Mouse (Mus musculus): Measurements from ENCODE around the gene Cfap46. TPM values are rescaled to one million over a fixed set of nuclear protein-coding genes. Genes with fewer than 3 reads are reported as not detected.

Gene Cfap46
- polyA plus RNA-seq, 1 experiment from 2014 or later: 1.0 TPM

DNA sequence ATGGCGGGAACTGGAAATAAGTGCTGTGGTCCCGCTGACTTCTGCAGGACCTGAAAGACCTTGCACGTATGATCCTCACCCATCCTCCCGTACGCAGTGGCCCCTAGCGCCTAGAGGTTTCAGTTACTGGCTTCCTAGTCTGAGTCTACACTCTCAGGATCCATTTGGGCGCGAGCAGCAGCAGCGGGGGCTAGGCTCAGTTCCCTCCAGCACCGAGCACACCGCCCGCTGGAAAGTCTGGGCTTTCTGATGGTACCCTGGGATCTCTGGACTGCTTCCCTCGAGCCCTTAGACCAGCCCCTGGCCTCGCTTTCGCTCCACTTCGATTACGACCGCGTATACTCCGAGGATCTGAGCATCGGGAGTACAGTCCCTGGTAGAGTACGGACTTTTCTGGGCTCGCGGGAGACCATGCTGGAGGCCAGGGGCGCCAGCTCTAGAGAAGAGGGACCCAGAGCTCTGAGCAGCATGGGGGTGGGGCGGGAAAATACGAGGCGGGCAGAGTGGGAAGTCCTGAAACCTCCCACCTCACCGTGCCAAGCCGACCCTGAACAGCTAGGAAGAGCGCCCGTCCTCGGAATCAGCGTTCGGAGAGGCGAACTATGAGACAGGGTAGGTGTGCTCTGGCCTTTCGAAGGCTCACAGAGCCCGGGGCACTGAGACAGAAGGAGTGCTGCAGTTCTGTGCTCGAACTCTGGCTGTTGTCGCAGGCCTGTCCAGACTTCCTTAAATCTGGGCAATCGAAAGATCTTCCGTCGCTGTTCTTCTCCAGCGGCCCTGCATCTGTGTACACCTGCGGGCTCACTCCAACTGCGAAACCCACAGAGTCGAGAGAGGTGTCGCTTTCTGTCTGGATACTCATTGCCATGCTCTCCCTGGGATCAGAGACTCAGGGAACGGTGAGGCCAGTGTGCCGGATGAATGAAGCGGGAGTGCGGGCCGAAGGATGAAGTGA lies 99.1 kb downstream of the Cfap46 start:
- H3K4me2 ChIP-seq (replicated peaks): peak overlapping the region; percentile 33
- H3K36me3 ChIP-seq: no peaks in the 10 kb centered on the region
- peaks cover 100% of the 10 kb centered on the region for H3K27me3 ChIP-seq
- no peak overlapping the region for H3K27ac ChIP-seq
- 2% methylated on average over 53 of the region's 53 CpGs for WGBS
- no peaks in the 10 kb centered on the region for H3K9me3 ChIP-seq (replicated peaks)
- ATAC-seq (ENCODE audit: low FRiP score): no peak
- H3K4me1 ChIP-seq: peaks cover 47% of the 10 kb centered on the region
- H3K9ac ChIP-seq: no peak overlapping the region
- peak overlapping the region; percentile 11 for H3K4me3 ChIP-seq

DNA sequence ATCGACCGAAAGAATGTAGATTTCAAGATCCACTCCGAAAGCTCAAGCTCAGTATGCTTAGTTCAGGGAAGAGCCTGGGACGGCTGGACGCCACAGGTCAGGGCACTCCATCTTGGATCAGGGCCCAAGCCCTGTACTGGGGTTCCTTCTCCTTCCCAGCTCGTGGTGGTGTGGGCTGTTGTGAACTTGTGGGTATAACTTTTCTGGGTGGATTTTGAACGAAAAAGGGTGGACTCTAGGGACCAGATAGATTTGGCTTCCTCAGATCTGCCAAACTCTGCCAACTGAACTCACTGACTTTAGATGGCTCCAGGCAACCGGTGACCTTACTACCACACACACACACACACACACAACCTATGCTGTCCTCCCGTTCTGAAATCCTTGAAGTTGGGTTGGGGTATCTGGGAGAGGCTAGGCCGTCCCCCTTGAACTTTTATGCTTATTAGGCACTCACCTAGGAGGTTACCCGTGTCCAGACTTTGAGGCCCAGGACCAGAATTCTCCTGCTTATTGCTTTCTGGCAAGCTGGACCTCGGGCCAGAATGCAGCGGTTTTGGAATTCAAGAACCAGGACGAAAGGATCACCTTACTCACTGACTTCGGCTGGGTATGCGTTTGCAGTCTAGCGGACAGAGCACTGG lies 100.4 kb downstream of the Cfap46 start:
- Histone ChIP-seq H3K27ac (no peak overlapping the region), H3K4me3 (no peak overlapping the region), H3K36me3 (no peaks in the 10 kb centered on the region), H3K4me1 (peaks cover 41% of the 10 kb centered on the region), H3K9me3 (replicated peaks) (no peaks in the 10 kb centered on the region), H3K27me3 (peaks cover 100% of the 10 kb centered on the region), H3K4me2 (replicated peaks) (peak overlapping the region; percentile 65), H3K9ac (no peak overlapping the region)
- ATAC-seq (ENCODE audit: low FRiP score): no peak
- 10% methylated on average over 17 of the region's 17 CpGs for WGBS

DNA sequence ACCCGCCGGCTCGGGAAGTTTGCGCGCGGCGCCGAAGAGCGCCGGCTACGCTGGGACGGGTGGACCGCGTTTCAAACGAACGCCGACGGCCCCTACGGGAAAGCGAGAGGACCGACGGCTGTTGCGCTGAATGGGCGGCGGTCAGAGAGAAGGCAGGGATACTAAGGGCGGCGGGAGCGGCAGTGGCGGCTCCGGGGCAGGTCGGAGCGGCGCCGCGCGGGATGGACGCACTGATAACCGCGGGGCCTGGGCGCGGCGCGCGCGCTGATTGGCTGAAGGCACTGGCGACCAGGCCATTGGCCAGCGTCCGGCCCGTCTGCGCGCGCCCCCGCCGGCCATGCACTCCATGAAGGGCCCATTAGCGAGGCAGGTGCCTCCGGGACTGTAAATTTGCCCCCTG lies 101.0 kb downstream of the Cfap46 start, which contains the start of gene Nkx6-2:
Gene Nkx6-2, minus strand, starts transcription at position 203 of the 400 bp plus-strand sequence.
- peak within 1 kb of the TSS; percentile 65 for H3K4me2 ChIP-seq (replicated peaks)
- 0% methylated on average over 51 of the region's 56 CpGs for WGBS
- H3K4me1 ChIP-seq: peaks cover 37% of the 10 kb centered on the region
- H3K27ac ChIP-seq: peak within 1 kb of the TSS; percentile 30
- peaks cover 100% of the 10 kb centered on the region for H3K27me3 ChIP-seq
- no peaks in the 10 kb centered on the region for H3K9me3 ChIP-seq (replicated peaks)
- peak within 1 kb of the TSS; percentile 54 for H3K9ac ChIP-seq
- H3K36me3 ChIP-seq: no peaks in the 10 kb centered on the region
- peak; percentile 71 for ATAC-seq (ENCODE audit: low FRiP score)
- H3K4me3 ChIP-seq: peak within 1 kb of the TSS; percentile 44

DNA sequence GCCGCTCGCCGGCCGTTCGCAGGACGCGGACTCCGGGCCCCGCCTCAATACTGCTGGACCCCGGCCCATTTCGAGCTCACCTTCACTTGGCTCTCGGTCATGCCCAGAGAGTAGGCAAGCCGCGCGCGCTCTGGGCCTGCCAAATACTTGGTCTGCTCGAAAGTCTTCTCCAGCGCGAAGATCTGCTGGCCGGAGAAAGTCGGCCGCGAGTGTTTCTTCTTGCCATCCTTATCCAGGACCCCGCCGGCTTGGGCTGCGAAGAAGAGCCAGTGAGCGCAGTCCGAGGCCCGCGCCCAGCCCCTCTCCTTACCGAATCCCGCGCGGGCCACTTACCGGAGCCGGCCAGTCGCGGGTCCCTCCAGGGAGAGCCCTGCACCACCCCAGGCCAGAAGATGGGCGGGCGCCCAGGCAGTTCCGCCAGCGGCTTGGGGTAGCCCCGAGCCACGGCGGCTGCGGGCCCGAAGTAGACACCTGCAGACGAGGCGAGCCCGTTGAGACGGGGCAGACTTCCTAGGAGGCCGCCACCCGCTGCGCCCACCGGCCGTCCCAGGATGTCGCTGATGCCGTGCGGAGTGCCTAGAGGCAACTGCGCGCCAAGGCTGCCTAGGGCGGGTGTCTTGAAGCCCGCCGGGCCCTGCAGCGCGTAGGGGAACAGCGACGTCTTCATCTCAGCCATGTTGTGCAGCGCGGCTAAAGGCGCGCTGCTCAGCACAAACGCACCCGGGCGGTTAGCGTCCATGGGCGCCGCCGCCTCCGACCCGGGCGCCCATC lies 101.6 kb downstream of the Cfap46 start:
- peak overlapping the region; percentile 30 for H3K27ac ChIP-seq
- peak overlapping the region; percentile 44 for H3K4me3 ChIP-seq
- WGBS: 1% methylated on average over 82 of the region's 82 CpGs
- peak; percentile 42 for ATAC-seq (ENCODE audit: low FRiP score)
- H3K4me2 ChIP-seq (replicated peaks): peak overlapping the region; percentile 65
- H3K9me3 ChIP-seq (replicated peaks): no peaks in the 10 kb centered on the region
- H3K27me3 ChIP-seq: peaks cover 100% of the 10 kb centered on the region
- H3K36me3 ChIP-seq: no peaks in the 10 kb centered on the region
- H3K4me1 ChIP-seq: peaks cover 39% of the 10 kb centered on the region
- peak overlapping the region; percentile 54 for H3K9ac ChIP-seq

DNA sequence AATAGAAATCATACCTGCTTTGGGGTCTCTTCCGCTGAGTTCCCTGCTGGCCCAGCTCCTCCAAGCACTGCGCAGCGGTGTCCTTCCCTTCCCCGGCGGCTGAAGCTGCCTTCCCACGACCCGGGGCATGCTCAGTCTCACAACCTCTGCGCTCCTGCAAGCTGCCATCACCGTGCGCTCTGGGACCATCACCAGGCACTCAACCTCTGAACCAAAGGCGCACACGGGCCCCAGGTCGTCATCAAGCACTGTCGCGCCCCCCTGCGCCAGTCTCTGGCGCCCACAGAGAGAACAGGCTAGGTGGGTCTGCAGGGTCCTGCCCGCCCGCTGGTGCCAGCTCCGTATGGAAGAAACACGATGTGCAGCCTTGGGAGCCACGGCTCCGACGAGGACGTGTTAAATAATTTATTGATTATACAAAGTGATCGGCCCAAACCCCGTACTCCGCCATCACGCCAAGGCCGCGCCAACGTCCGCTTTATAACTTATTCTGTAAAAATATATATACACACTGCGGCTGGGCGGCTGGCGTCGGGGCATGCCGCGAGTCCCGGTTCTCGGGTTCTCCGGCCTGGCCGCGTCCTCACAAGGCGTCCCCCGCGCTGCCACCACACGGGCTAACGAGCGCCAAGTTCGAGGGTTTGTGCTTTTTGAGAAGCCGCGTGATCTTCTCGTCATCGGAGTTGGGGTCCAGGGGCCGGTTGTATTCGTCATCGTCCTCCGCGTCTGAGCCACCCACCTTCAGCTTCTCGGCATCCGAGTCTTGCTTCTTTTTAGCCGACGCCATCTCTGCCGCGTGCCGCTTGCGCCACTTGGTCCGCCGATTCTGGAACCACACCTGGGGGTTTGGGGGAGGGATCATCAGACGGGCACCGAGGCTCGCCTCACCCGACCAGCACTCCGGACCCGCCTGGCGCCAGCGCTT lies 102.5 kb downstream of the Cfap46 start:
- Histone ChIP-seq H3K4me3 (peak overlapping the region; percentile 44), H3K4me1 (peaks cover 43% of the 10 kb centered on the region), H3K9ac (peak overlapping the region; percentile 54), H3K36me3 (no peaks in the 10 kb centered on the region; the same call in 1 of the 2 replicates), H3K9me3 (replicated peaks) (no peaks in the 10 kb centered on the region), H3K27me3 (peaks cover 100% of the 10 kb centered on the region), H3K27ac (no peak overlapping the region), H3K4me2 (replicated peaks) (peak overlapping the region; percentile 65)
- 2% methylated on average over 78 of the region's 78 CpGs for WGBS
- ATAC-seq (ENCODE audit: low FRiP score): no peak

DNA sequence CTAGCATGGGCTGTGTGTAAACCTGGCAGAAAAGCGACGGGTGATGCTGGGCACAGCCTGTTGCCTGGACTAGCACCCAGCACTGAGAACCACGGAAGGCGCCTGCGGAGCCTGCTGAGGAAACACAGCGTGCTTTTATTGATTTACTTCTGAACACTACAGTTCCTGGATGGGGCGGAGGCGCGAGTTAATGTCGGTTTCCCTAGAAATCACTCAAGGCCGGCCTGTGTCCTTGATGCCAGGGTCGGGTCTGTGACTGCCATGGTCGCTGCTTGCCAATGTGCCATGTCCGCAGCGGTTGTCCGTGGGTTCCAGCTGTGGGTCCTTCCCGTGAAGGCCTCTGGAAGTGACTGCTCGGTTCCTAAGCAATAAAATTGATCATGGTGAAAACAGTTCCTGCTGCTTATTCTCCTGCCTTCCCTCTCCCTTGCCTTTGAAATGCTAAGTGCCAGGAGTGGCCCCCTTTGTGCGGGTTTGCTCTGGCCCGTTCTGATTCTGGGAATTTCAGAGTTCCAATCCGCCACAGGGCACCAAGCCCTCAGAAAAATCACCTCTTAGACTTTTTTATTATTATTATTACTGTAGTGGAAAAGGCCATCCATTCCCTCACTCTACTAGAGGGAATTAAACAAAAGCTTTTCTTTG lies 104.2 kb downstream of the Cfap46 start:
- no peak overlapping the region; the same call in 1 of the 2 replicates for H3K4me2 ChIP-seq (replicated peaks)

DNA sequence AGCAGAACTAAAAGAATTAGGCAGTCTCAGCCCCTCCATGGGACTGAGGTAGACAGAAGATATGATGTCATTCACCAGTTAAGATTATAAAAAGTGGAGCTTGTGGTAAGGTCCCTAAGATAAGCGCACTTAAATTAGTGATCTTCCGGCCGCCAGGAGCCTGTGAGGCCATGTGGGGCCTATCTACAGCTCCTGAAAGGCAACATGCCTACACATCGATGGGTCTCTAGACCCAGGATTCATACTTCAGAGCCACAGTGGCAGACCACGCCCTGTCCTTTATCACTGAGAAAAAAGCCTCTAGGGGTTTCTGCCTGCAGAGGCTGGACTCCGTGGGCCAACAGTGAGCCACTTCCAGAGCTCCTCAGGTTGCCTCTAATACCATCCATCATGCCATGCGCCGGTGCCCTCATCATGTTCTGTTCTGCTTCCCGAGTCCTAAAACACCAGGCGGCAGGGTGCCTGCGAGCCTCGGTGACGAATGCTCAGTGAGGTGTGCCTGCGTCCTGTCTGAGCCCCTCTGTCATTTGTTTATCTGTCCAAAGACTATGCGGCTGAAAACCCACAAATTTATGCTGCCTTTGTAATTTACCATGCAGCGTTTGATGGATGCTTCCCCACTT lies 107.4 kb downstream of the Cfap46 start:
- H3K4me1 ChIP-seq: peaks cover 17% of the 10 kb centered on the region
- 57% methylated on average over 16 of the region's 16 CpGs for WGBS
- H3K9me3 ChIP-seq (replicated peaks): no peaks in the 10 kb centered on the region
- H3K36me3 ChIP-seq: peaks cover 7% of the 10 kb centered on the region
- 0 out of 2 replicates have a peak, but pooled peaks have one; percentile 55 for ATAC-seq (ENCODE audit: low FRiP score)
- H3K27ac ChIP-seq: no peak overlapping the region
- no peak overlapping the region for H3K9ac ChIP-seq
- H3K27me3 ChIP-seq: peaks cover 80% of the 10 kb centered on the region
- no peak overlapping the region for H3K4me3 ChIP-seq
- no peak overlapping the region for H3K4me2 ChIP-seq (replicated peaks)

More for the DNA sequence above, 104.2 kb downstream of the Cfap46 start:
- Histone ChIP-seq H3K27ac (no peak overlapping the region), H3K9ac (no peak overlapping the region), H3K27me3 (peaks cover 100% of the 10 kb centered on the region), H3K36me3 (peaks cover 7% of the 10 kb centered on the region), H3K9me3 (replicated peaks) (no peaks in the 10 kb centered on the region), H3K4me3 (peak overlapping the region; percentile 44), H3K4me1 (peaks cover 36% of the 10 kb centered on the region)
- 46% methylated on average over 21 of the region's 21 CpGs for WGBS
- no peak for ATAC-seq (ENCODE audit: low FRiP score)

DNA sequence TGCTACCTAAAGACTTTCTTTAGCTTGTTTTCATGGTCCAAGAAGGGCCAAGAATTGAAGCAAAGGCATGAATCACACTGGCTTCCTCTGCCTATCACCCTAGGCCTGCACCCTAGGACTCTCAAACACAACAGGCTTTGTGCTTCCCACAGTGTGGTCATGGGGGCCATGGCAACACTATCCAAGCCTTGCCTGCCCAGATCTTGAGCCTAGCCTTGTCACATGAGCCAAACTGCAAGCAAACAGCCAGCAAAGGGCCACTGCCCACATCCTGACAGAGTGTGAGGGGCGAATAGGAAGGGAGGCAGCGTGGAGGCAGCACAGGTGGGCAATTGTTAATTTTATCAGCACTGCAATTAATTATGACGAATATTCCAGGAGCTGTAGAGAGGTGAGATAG lies 111.0 kb downstream of the Cfap46 start:
- H3K9ac ChIP-seq: no peak overlapping the region
- H3K9me3 ChIP-seq (replicated peaks): no peaks in the 10 kb centered on the region
- peaks cover 7% of the 10 kb centered on the region for H3K36me3 ChIP-seq
- no peak overlapping the region for H3K27ac ChIP-seq
- no peak overlapping the region for H3K4me2 ChIP-seq (replicated peaks)
- peaks cover 9% of the 10 kb centered on the region for H3K4me1 ChIP-seq
- no peak for ATAC-seq (ENCODE audit: low FRiP score)
- H3K27me3 ChIP-seq: peaks cover 57% of the 10 kb centered on the region
- 81% methylated on average over 3 of the region's 3 CpGs for WGBS
- H3K4me3 ChIP-seq: no peak overlapping the region

DNA sequence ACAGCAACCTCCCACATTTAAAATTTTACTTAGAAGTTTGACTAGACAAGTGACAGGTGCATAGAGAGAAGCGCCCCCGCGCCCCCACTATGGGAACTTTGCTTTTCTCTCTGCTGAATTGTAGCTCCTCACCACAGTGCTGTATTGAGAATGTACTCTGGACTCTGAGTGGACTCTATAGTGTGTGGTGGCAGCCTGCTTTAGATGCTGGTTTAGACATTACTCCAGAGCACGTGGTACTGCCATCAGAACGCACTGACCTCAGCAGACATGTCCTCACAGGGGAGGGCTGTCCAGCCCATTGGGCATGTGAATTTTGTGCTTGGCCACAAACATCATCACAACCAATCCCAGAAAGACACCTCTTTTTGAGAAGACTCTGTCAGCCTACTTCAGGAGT lies 112.8 kb downstream of the Cfap46 start:
- Histone ChIP-seq H3K36me3 (peaks cover 7% of the 10 kb centered on the region; the same call in 1 of the 2 replicates), H3K4me2 (replicated peaks) (no peak overlapping the region), H3K9me3 (replicated peaks) (no peaks in the 10 kb centered on the region), H3K4me3 (no peak overlapping the region), H3K27me3 (peaks cover 43% of the 10 kb centered on the region), H3K27ac (no peak overlapping the region), H3K4me1 (peaks cover 8% of the 10 kb centered on the region), H3K9ac (no peak overlapping the region)
- 94% methylated on average over 5 of the region's 5 CpGs for WGBS
- ATAC-seq (ENCODE audit: low FRiP score): no peak

DNA sequence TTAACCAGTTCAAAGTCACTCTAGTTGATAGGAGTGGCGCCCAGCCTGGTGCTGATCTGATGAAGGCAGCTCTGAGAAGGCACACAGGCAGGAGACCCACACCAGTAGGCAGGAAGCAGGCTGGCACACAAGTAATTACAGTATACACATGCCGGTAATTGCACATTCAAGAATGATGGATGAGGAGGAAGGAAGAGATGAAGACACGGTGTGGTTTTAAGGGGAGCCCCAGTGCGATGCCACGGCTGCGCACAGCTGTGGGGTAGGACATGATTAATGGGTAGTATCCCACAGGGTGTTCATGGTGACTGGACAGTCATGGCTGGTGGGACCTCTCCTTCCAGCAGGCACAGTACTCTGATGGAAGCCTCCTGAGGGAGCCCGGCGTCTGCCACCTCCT lies 117.1 kb downstream of the Cfap46 start:
- Histone ChIP-seq H3K4me3 (no peak overlapping the region), H3K9me3 (replicated peaks) (no peaks in the 10 kb centered on the region), H3K4me2 (replicated peaks) (no peak overlapping the region), H3K4me1 (peaks cover 10% of the 10 kb centered on the region), H3K27me3 (peaks cover 43% of the 10 kb centered on the region), H3K36me3 (no peaks in the 10 kb centered on the region), H3K27ac (no peak overlapping the region), H3K9ac (no peak overlapping the region)
- 76% methylated on average over 8 of the region's 8 CpGs for WGBS
- peak; percentile 79; the same call in 1 of the 2 replicates for ATAC-seq (ENCODE audit: low FRiP score)

All from hindbrain, embryonic 12.5 days (tissue).